Mouse (Mus musculus): ENCODE data around the gene Arhgap10. TPM values are rescaled to one million over a fixed set of nuclear protein-coding genes. Genes with fewer than 3 reads are reported as not detected.

Gene Arhgap10
- total and polyA plus RNA-seq, 3 experiments: 13.1 to 22.8 TPM; not detected in 1

- TF ChIP-seq MYB (IDR thresholded peaks at IDR 0.05; ENCODE audit: low read depth, low read length) (no peak), CHD2 (IDR thresholded peaks at IDR 0.05; ENCODE audit: low read length) (no peak), CTCF (IDR thresholded peaks at IDR 0.05 in 2 of 3, conservative IDR thresholded peaks at IDR 0.05 in 1 of 3; ENCODE audit: control insufficient read depth in 1 of 3, insufficient read depth in 1 of 3, low read depth in 2 of 3, low read length in 3 of 3, poor library complexity in 1 of 3, severe bottlenecking in 1 of 3) (no peak), POLR2AphosphoS5 (IDR thresholded peaks at IDR 0.05; ENCODE audit: borderline replicate concordance, low read depth, low read length) (no peak), EP300 (IDR thresholded peaks at IDR 0.05; ENCODE audit: low read depth in 1 of 2, low read length in 2 of 2) (peak in 1 of 2 experiments; percentile 8; a peak in 1 of 4 replicates), SIN3A (IDR thresholded peaks at IDR 0.05; ENCODE audit: low read length) (no peak), ZKSCAN1 (IDR thresholded peaks at IDR 0.05; ENCODE audit: low read depth, low read length) (no peak), MAX (IDR thresholded peaks at IDR 0.05; ENCODE audit: low read length) (no peak), TCF12 (IDR thresholded peaks at IDR 0.05; ENCODE audit: low read depth, low read length) (no peak), GATA1 (IDR thresholded peaks at IDR 0.05; ENCODE audit: low read depth, low read length) (peak; percentile 52), NELFE (IDR thresholded peaks at IDR 0.05; ENCODE audit: low read depth, low read length) (no peak), POLR2A (IDR thresholded peaks at IDR 0.05; ENCODE audit: control insufficient read depth in 1 of 2, insufficient read depth in 1 of 2, low read depth in 1 of 2, low read length in 2 of 2, poor library complexity in 1 of 2) (peak in 1 of 2 experiments; percentile 34; a peak in 1 of 4 replicates), MAZ (IDR thresholded peaks at IDR 0.05; ENCODE audit: low read depth, low read length) (no peak), TBP (IDR thresholded peaks at IDR 0.05; ENCODE audit: low read depth, low read length) (0 out of 2 replicates have a peak, but pooled peaks have one; percentile 46), BHLHE40 (IDR thresholded peaks at IDR 0.05; ENCODE audit: borderline replicate concordance, low read depth, low read length) (no peak), RAD21 (IDR thresholded peaks at IDR 0.05; ENCODE audit: low read depth, low read length) (no peak)
- Histone ChIP-seq H3K9me3 (replicated peaks; ENCODE audit: insufficient read depth, low read length) (no peaks in the 10 kb centered on the region), H3K27me3 (ENCODE audit: control insufficient read depth in 1 of 2, insufficient read depth in 2 of 2, low read length in 2 of 2) (no peaks in the 10 kb centered on the region), H3K4me1 (ENCODE audit: control insufficient read depth in 1 of 2, insufficient read depth in 2 of 2, low read length in 2 of 2) (peaks cover 15 to 28% of the 10 kb centered on the region in 2 experiments), H3K36me3 (ENCODE audit: control insufficient read depth in 1 of 2, insufficient read depth in 2 of 2, low read length in 2 of 2) (peaks cover 0 to 21% of the 10 kb centered on the region in 2 experiments; a peak in 2 of 4 replicates), H3K79me2 (ENCODE audit: control insufficient read depth, insufficient read depth, low read length, poor library complexity) (no peaks in the 10 kb centered on the region), H3K4me3 (ENCODE audit: control insufficient read depth in 1 of 2, insufficient read depth in 1 of 2, low read depth in 2 of 2, low read length in 2 of 2) (no peak overlapping the region), H3K9ac (ENCODE audit: control insufficient read depth, low read depth, low read length, poor library complexity, severe bottlenecking) (no peak overlapping the region), H3K27ac (ENCODE audit: control insufficient read depth, low read depth, low read length) (no peak overlapping the region)
- peak; percentile 64 for DNase-seq (ENCODE audit: low read depth, low spot score)
Observed at GRCm38 (mm10) chr8:77538256-77538655, 20.5 kb upstream of the Arhgap10 start.

- no peak for TF ChIP-seq CTCF (IDR thresholded peaks at IDR 0.05 in 2 of 3, conservative IDR thresholded peaks at IDR 0.05 in 1 of 3; ENCODE audit: control insufficient read depth in 1 of 3, insufficient read depth in 1 of 3, low read depth in 2 of 3, low read length in 3 of 3, poor library complexity in 1 of 3, severe bottlenecking in 1 of 3)
- TF ChIP-seq MYB (IDR thresholded peaks at IDR 0.05; ENCODE audit: low read depth, low read length): no peak
- no peak for TF ChIP-seq TCF12 (IDR thresholded peaks at IDR 0.05; ENCODE audit: low read depth, low read length)
- TF ChIP-seq MAX (IDR thresholded peaks at IDR 0.05; ENCODE audit: low read length): no peak
- TF ChIP-seq RAD21 (IDR thresholded peaks at IDR 0.05; ENCODE audit: low read depth, low read length): no peak
- TF ChIP-seq UBTF (IDR thresholded peaks at IDR 0.05; ENCODE audit: borderline replicate concordance, insufficient read depth, low read depth, low read length): no peak
- TF ChIP-seq CHD1 (IDR thresholded peaks at IDR 0.05; ENCODE audit: low read depth, low read length): no peak
- TF ChIP-seq POLR2A (IDR thresholded peaks at IDR 0.05; ENCODE audit: control insufficient read depth in 1 of 2, insufficient read depth in 1 of 2, low read depth in 1 of 2, low read length in 2 of 2, poor library complexity in 1 of 2): no peak
- no peak for TF ChIP-seq NRF1 (IDR thresholded peaks at IDR 0.05; ENCODE audit: insufficient read depth, low read depth, low read length, poor library complexity, severe bottlenecking)
- no peak for TF ChIP-seq POLR2AphosphoS2 (IDR thresholded peaks at IDR 0.05; ENCODE audit: low read length)
- no peak for TF ChIP-seq HCFC1 (IDR thresholded peaks at IDR 0.05; ENCODE audit: low read depth, low read length)
- no peak for TF ChIP-seq E2F4 (IDR thresholded peaks at IDR 0.05; ENCODE audit: borderline replicate concordance, low read depth, low read length)
- TF ChIP-seq RCOR1 (IDR thresholded peaks at IDR 0.05; ENCODE audit: low read depth, low read length): no peak
- TF ChIP-seq GATA1 (IDR thresholded peaks at IDR 0.05; ENCODE audit: low read depth, low read length): no peak
- no peak for TF ChIP-seq EP300 (IDR thresholded peaks at IDR 0.05; ENCODE audit: low read depth in 1 of 2, low read length in 2 of 2)
- TF ChIP-seq ZMIZ1 (IDR thresholded peaks at IDR 0.05; ENCODE audit: low read depth, low read length): no peak
- no peak for TF ChIP-seq MXI1 (IDR thresholded peaks at IDR 0.05; ENCODE audit: low read depth, low read length)
- Histone ChIP-seq H3K9ac (ENCODE audit: control insufficient read depth, low read depth, low read length, poor library complexity, severe bottlenecking) (no peak overlapping the region), H3K9me3 (replicated peaks; ENCODE audit: insufficient read depth, low read length) (no peaks in the 10 kb centered on the region), H3K4me3 (ENCODE audit: control insufficient read depth in 1 of 2, insufficient read depth in 1 of 2, low read depth in 2 of 2, low read length in 2 of 2) (no peak overlapping the region), H3K79me2 (ENCODE audit: control insufficient read depth, insufficient read depth, low read length, poor library complexity) (no peaks in the 10 kb centered on the region), H3K27ac (ENCODE audit: control insufficient read depth, low read depth, low read length) (no peak overlapping the region), H3K27me3 (ENCODE audit: control insufficient read depth in 1 of 2, insufficient read depth in 2 of 2, low read length in 2 of 2) (no peaks in the 10 kb centered on the region), H3K4me1 (ENCODE audit: control insufficient read depth in 1 of 2, insufficient read depth in 2 of 2, low read length in 2 of 2) (peaks cover 14 to 22% of the 10 kb centered on the region in 2 experiments), H3K36me3 (ENCODE audit: control insufficient read depth in 1 of 2, insufficient read depth in 2 of 2, low read length in 2 of 2) (peaks cover 0 to 21% of the 10 kb centered on the region in 2 experiments; a peak in 2 of 4 replicates)
- DNase-seq (ENCODE audit: low read depth, low spot score): no peak
Observed at GRCm38 (mm10) chr8:77536821-77537220, 19.1 kb upstream of the Arhgap10 start.
